Mouse (Mus musculus) limb, embryonic 14.5 days (tissue): ENCODE data around the gene Tex12. TPM values are rescaled to one million over a fixed set of nuclear protein-coding genes. Genes with fewer than 3 reads are reported as not detected.

Experiments used
- ATAC-seq: fragments of 200-750 bp; cut with Nextera tagmentation; 2 replicates; pipeline ENCODE4 v1.8.0; 2017; ENCODE audit warnings: low read depth, moderate number of reproducible peaks, moderate TSS enrichment; ENCODE audit not compliant: low FRiP score
- DNase-seq: peaks from one replicate; pipeline ENCODE4 v3.0.0-alpha.2; 2015; ENCODE audit warnings: low spot score
- H3K27ac ChIP-seq: fragments of 300-500 bp; sonication (generic); replicated peaks from 2 replicates; pipeline ENCODE4 v1.5.1; 2014; ENCODE audit warnings: low read depth, mild to moderate bottlenecking, low read length, moderate library complexity, mixed read lengths
- H3K27me3 ChIP-seq: fragments of 300-500 bp; sonication (generic); 2 replicates; pipeline ENCODE4 v1.6.1; 2014; ENCODE audit warnings: low read length, mixed read lengths; ENCODE audit not compliant: control insufficient read depth, insufficient read depth
- H3K36me3 ChIP-seq: fragments of 300-500 bp; sonication (generic); 2 replicates; pipeline ENCODE4 v1.6.1; 2014; ENCODE audit warnings: mild to moderate bottlenecking, low read length, moderate library complexity, mixed read lengths; ENCODE audit not compliant: control insufficient read depth, insufficient read depth
- H3K4me1 ChIP-seq: fragments of 300-500 bp; sonication (generic); 2 replicates; pipeline ENCODE4 v1.6.1; 2014; ENCODE audit warnings: antibody characterized with exemption, low read length, mixed read lengths; ENCODE audit not compliant: control insufficient read depth, insufficient read depth
- H3K4me2 ChIP-seq: fragments of 300-500 bp; sonication (generic); replicated peaks from 2 replicates; pipeline ENCODE4 v1.6.1; 2014; ENCODE audit warnings: low read depth, mild to moderate bottlenecking, low read length, moderate library complexity; ENCODE audit not compliant: severe bottlenecking
- H3K4me3 ChIP-seq: fragments of 300-500 bp; sonication (generic); replicated peaks from 2 replicates; pipeline ENCODE4 v1.5.1; 2014; ENCODE audit warnings: low read length
- H3K9ac ChIP-seq: fragments of 300-500 bp; sonication (generic); 2 replicates; pipeline ENCODE4 v1.6.1; 2014; ENCODE audit warnings: mild to moderate bottlenecking, low read depth, low read length, moderate library complexity; ENCODE audit not compliant: severe bottlenecking
- H3K9me3 ChIP-seq: fragments of 300-500 bp; sonication (generic); 2 replicates; pipeline ENCODE4 v1.6.1; 2016; ENCODE audit warnings: low read length; ENCODE audit not compliant: control insufficient read depth
- POLR2A ChIP-seq: fragments of 200-500 bp; IDR thresholded peaks from 2 replicates; pipeline ENCODE4 v1.8.0; 2012; ENCODE audit warnings: inconsistent platforms, mild to moderate bottlenecking, moderate library complexity, borderline replicate concordance; ENCODE audit not compliant: insufficient read depth, insufficient read length; ENCODE audit errors: extremely low read depth
- WGBS: fragments of 180-500 bp; shearing (Covaris S2); extraction: QIAGEN DNeasy Blood & Tissue Kit; methylation state at CpG from one replicate; pipeline ENCODE4 v1.1.7; 2014; 5-methylcytosine and 5-hydroxymethylcytosine counted together
- polyA plus RNA-seq, 2 experiments: library from polyadenylated mRNA; depleted of rRNA in 1 of 2; stranded (reverse) in 1 of 2; unstranded in 1 of 2; fragments of >200 nt; fragmentation: Nextera tagmentation in 1 of 2; extraction: Ambion mirVana in 1 of 2; gene quantifications; 2 replicates each; pipeline versions ENCODE4 v1.2.1 to v1.2.3; 2012 to 2014

Gene Tex12
- polyA plus RNA-seq, 2 experiments, result not detected

DNA sequence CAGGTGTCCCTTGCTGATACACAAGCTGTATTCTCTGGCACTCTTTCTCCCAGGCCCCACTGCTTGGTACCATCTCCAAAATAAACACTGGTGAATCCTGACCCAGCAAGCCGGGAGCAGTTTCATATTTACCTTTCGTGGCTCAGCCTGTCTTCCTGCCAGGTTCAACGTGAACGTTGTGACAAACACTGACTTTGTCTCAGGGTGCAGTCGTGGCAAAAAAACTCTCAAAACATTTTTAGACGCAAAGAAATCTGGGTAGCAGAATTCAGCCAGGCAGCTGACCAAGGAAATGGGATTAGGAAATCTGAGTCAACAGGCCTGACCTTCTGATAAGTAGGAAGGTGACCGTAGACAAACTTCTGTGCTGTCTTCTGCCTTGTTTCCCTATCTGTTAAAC, 53.6 kb downstream of the Tex12 start:
- H3K4me1 ChIP-seq, result no peaks in the 10 kb centered on the region
- WGBS, result 84% methylated on average over 7 of the region's 7 CpGs
- H3K27me3 ChIP-seq, result no peaks in the 10 kb centered on the region
- TF ChIP-seq POLR2A, result no peak
- ATAC-seq (no peak), DNase-seq (no peak)
- H3K9ac ChIP-seq, result no peak overlapping the region
- H3K36me3 ChIP-seq, result no peaks in the 10 kb centered on the region
- H3K9me3 ChIP-seq, result no peaks in the 10 kb centered on the region
- no peak overlapping the region for H3K4me3 ChIP-seq
- H3K4me2 ChIP-seq, result no peak overlapping the region
- no peak overlapping the region for H3K27ac ChIP-seq

Other genes starting within 250 kb of the Tex12 start
- 93.4 and 99.3 TPM in 2 replicates for gene Rpl10-ps3, start 216.4 kb downstream of the Tex12 start, polyA plus RNA-seq (2012; rRNA removed)
- 349 and 385 TPM in 2 replicates for gene Rpl10-ps3, start 216.4 kb downstream of the Tex12 start, polyA plus RNA-seq (2014; fragmentation: Nextera tagmentation; extraction: Ambion mirVana)
- gene Plet1, start 66.8 kb downstream of the Tex12 start, polyA plus RNA-seq (2012; rRNA removed), result 0.74 and 0.93 TPM in 2 replicates
- 0.41 and 0.70 TPM in 2 replicates for gene Plet1, start 66.8 kb downstream of the Tex12 start, polyA plus RNA-seq (2014; fragmentation: Nextera tagmentation; extraction: Ambion mirVana)
- gene Pts, start 32.6 kb downstream of the Tex12 start, polyA plus RNA-seq (2012; rRNA removed), result 49.3 and 64.3 TPM in 2 replicates
- gene Pts, start 32.6 kb downstream of the Tex12 start, polyA plus RNA-seq (2014; fragmentation: Nextera tagmentation; extraction: Ambion mirVana), result 64.2 and 72.3 TPM in 2 replicates
- 2.2 and 2.4 TPM in 2 replicates for gene Il18, start 6.5 kb downstream of the Tex12 start, polyA plus RNA-seq (2012; rRNA removed)
- gene Il18, start 6.5 kb downstream of the Tex12 start, polyA plus RNA-seq (2014; fragmentation: Nextera tagmentation; extraction: Ambion mirVana), result 2.4 and 2.9 TPM in 2 replicates
- 0.09 and 0.26 TPM in 2 replicates for gene Bco2, start 6.1 kb downstream of the Tex12 start, polyA plus RNA-seq (2012; rRNA removed)
- gene Bco2, start 6.1 kb downstream of the Tex12 start, polyA plus RNA-seq (2014; fragmentation: Nextera tagmentation; extraction: Ambion mirVana), result 0.12 and 0.14 TPM in 2 replicates
- 170 and 197 TPM in 2 replicates for gene Sdhd, start 42.5 kb upstream of the Tex12 start, polyA plus RNA-seq (2012; rRNA removed)
- gene Sdhd, start 42.5 kb upstream of the Tex12 start, polyA plus RNA-seq (2014; fragmentation: Nextera tagmentation; extraction: Ambion mirVana), result 258 and 266 TPM in 2 replicates
- gene Timm8b, start 42.6 kb upstream of the Tex12 start, polyA plus RNA-seq (2012; rRNA removed), result 145 and 238 TPM in 2 replicates
- 239 and 244 TPM in 2 replicates for gene Timm8b, start 42.6 kb upstream of the Tex12 start, polyA plus RNA-seq (2014; fragmentation: Nextera tagmentation; extraction: Ambion mirVana)
- gene Pih1d2, start 56.0 kb upstream of the Tex12 start, polyA plus RNA-seq (2012; rRNA removed), result 2.2 and 2.3 TPM in 2 replicates
- 2.5 and 3.2 TPM in 2 replicates for gene Pih1d2, start 56.0 kb upstream of the Tex12 start, polyA plus RNA-seq (2014; fragmentation: Nextera tagmentation; extraction: Ambion mirVana)
- 18.1 and 20.4 TPM in 2 replicates for gene Nkapd1, start 56.1 kb upstream of the Tex12 start, polyA plus RNA-seq (2012; rRNA removed)
- 27.7 and 27.8 TPM in 2 replicates for gene Nkapd1, start 56.1 kb upstream of the Tex12 start, polyA plus RNA-seq (2014; fragmentation: Nextera tagmentation; extraction: Ambion mirVana)
- 24.3 and 30.4 TPM in 2 replicates for gene Dlat, start 98.5 kb upstream of the Tex12 start, polyA plus RNA-seq (2012; rRNA removed)
- gene Dlat, start 98.5 kb upstream of the Tex12 start, polyA plus RNA-seq (2014; fragmentation: Nextera tagmentation; extraction: Ambion mirVana), result 49.5 and 57.3 TPM in 2 replicates
- 16.4 and 17.5 TPM in 2 replicates for gene Dixdc1, start 178.2 kb upstream of the Tex12 start, polyA plus RNA-seq (2012; rRNA removed)
- gene Dixdc1, start 178.2 kb upstream of the Tex12 start, polyA plus RNA-seq (2014; fragmentation: Nextera tagmentation; extraction: Ambion mirVana), result 16.1 and 18.9 TPM in 2 replicates
- gene 2310030G06Rik, start 185.2 kb upstream of the Tex12 start, polyA plus RNA-seq (2012; rRNA removed), result 3.8 and 4.9 TPM in 2 replicates
- 5.2 and 5.4 TPM in 2 replicates for gene 2310030G06Rik, start 185.2 kb upstream of the Tex12 start, polyA plus RNA-seq (2014; fragmentation: Nextera tagmentation; extraction: Ambion mirVana)
- 78.2 and 80.7 TPM in 2 replicates for gene Cryab, start 190.0 kb upstream of the Tex12 start, polyA plus RNA-seq (2012; rRNA removed)
- 87.2 and 117 TPM in 2 replicates for gene Cryab, start 190.0 kb upstream of the Tex12 start, polyA plus RNA-seq (2014; fragmentation: Nextera tagmentation; extraction: Ambion mirVana)
- gene Hspb2, start 191.0 kb upstream of the Tex12 start, polyA plus RNA-seq (2012; rRNA removed), result 53.0 and 61.6 TPM in 2 replicates
- gene Hspb2, start 191.0 kb upstream of the Tex12 start, polyA plus RNA-seq (2014; fragmentation: Nextera tagmentation; extraction: Ambion mirVana), result 47.8 and 78.7 TPM in 2 replicates
- gene Fdxacb1, start 206.9 kb upstream of the Tex12 start, polyA plus RNA-seq (2012; rRNA removed), result 7.4 and 7.7 TPM in 2 replicates
- 10.6 and 10.8 TPM in 2 replicates for gene Fdxacb1, start 206.9 kb upstream of the Tex12 start, polyA plus RNA-seq (2014; fragmentation: Nextera tagmentation; extraction: Ambion mirVana)
- gene Alg9, start 213.7 kb upstream of the Tex12 start, polyA plus RNA-seq (2012; rRNA removed), result 33.2 and 41.9 TPM in 2 replicates
- gene Alg9, start 213.7 kb upstream of the Tex12 start, polyA plus RNA-seq (2014; fragmentation: Nextera tagmentation; extraction: Ambion mirVana), result 35.8 and 35.9 TPM in 2 replicates
- gene 1110032A03Rik, start 214.2 kb upstream of the Tex12 start, polyA plus RNA-seq (2012; rRNA removed), result 27.1 and 27.6 TPM in 2 replicates
- gene 1110032A03Rik, start 214.2 kb upstream of the Tex12 start, polyA plus RNA-seq (2014; fragmentation: Nextera tagmentation; extraction: Ambion mirVana), result 25.5 and 29.5 TPM in 2 replicates